Mouse (Mus musculus): ENCODE measurements around the gene Cry1. TPM values are rescaled to one million over a fixed set of nuclear protein-coding genes. Genes with fewer than 3 reads are reported as not detected.

Gene Cry1
- polyA plus RNA-seq, 1 experiment from 2014 or later = 31.2 TPM

DNA sequence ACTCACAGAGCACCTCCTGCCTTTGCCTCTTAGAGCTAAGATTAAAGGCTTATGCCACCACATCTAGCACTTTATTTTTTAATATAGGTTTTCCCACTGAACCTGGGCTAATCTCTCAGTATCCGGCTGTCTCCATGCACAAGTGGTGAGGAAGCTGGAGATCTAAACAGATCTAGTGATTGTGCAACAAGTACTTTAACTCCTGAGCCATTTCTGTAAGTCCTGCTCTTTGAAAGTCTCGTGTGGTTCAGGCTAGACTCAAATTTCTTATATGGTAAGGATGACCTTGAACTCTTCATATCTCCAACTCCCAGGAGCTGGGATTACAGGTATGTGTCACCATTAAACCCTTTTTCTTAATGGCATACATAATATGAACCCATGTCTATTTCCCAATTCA lies 8.2 kb downstream of the Cry1 start:
- Histone ChIP-seq H3K4me1 (ENCODE audit: control insufficient read depth, insufficient read depth, low read depth, low read length) (no peaks in the 10 kb centered on the region), H3K4me2 (ENCODE audit: low read length) (no peak overlapping the region), H3K27me3 (replicated peaks; ENCODE audit: control insufficient read depth, insufficient read depth, low read length) (no peaks in the 10 kb centered on the region), H3K9me3 (ENCODE audit: control insufficient read depth, low read length) (no peaks in the 10 kb centered on the region), H3K36me3 (ENCODE audit: control insufficient read depth, insufficient read depth, low read length) (no peaks in the 10 kb centered on the region), H3K27ac (ENCODE audit: low read depth, low read length) (no peak overlapping the region), H3K4me3 (ENCODE audit: low read length) (no peak overlapping the region), H3K9ac (ENCODE audit: low read depth, low read length) (no peak overlapping the region)
- WGBS = 88% methylated on average over 2 of the region's 2 CpGs
- ATAC-seq = no peak

DNA sequence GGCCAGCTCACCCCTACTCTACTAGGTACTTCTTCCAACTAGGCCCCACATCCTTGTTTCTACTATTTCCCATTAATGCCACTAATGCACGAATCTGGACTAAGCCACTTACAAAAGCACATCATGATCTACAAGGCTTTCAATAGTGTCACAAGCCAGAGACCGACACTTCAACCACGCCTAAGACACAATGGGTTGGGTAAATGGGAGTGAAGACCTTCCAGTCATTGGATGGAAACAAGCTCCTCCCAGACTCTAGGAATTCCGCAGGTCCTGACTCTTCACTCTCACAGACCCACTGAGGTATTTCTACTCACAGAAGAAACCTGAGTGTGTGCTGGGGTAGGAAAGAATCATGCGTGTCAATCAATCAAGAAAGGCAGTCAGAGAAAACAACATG lies 19.6 kb downstream of the Cry1 start:
- H3K36me3 ChIP-seq (ENCODE audit: control insufficient read depth, insufficient read depth, low read length) = no peaks in the 10 kb centered on the region
- no peaks in the 10 kb centered on the region for H3K27me3 ChIP-seq (replicated peaks; ENCODE audit: control insufficient read depth, insufficient read depth, low read length)
- H3K27ac ChIP-seq (ENCODE audit: low read depth, low read length) = no peak overlapping the region
- no peak for ATAC-seq
- H3K9me3 ChIP-seq (ENCODE audit: control insufficient read depth, low read length) = no peaks in the 10 kb centered on the region
- no peak overlapping the region for H3K4me2 ChIP-seq (ENCODE audit: low read length)
- no peak overlapping the region for H3K9ac ChIP-seq (ENCODE audit: low read depth, low read length)
- H3K4me3 ChIP-seq (ENCODE audit: low read length) = no peak overlapping the region
- 85% methylated on average over 5 of the region's 5 CpGs for WGBS
- H3K4me1 ChIP-seq (ENCODE audit: control insufficient read depth, insufficient read depth, low read depth, low read length) = no peaks in the 10 kb centered on the region

DNA sequence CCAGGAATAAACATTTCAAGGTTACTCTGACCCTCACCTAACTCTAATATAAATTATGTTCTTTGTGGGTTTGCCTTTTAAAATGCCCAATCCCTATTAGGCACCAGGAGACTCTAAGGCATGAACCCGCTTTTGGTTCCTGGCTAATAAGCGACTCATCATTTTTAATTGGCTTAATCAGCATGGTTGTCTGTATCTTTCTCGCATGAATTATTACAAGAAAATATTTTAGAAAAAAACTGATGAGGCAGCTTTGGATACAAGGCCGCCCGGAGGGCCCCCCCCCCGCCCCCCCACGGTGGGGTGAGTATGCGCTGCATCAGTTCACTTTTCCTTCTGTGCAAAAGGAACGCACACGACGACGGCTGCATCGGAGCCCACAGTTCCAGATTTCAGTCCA lies 20.1 kb downstream of the Cry1 start:
- no peak for ATAC-seq
- no peaks in the 10 kb centered on the region for H3K9me3 ChIP-seq (ENCODE audit: control insufficient read depth, low read length)
- no peaks in the 10 kb centered on the region for H3K36me3 ChIP-seq (ENCODE audit: control insufficient read depth, insufficient read depth, low read length)
- H3K27me3 ChIP-seq (replicated peaks; ENCODE audit: control insufficient read depth, insufficient read depth, low read length) = no peaks in the 10 kb centered on the region
- H3K4me3 ChIP-seq (ENCODE audit: low read length) = no peak overlapping the region
- H3K4me2 ChIP-seq (ENCODE audit: low read length) = no peak overlapping the region
- no peaks in the 10 kb centered on the region for H3K4me1 ChIP-seq (ENCODE audit: control insufficient read depth, insufficient read depth, low read depth, low read length)
- no peak overlapping the region for H3K27ac ChIP-seq (ENCODE audit: low read depth, low read length)
- H3K9ac ChIP-seq (ENCODE audit: low read depth, low read length) = no peak overlapping the region
- WGBS = 88% methylated on average over 13 of the region's 13 CpGs

DNA sequence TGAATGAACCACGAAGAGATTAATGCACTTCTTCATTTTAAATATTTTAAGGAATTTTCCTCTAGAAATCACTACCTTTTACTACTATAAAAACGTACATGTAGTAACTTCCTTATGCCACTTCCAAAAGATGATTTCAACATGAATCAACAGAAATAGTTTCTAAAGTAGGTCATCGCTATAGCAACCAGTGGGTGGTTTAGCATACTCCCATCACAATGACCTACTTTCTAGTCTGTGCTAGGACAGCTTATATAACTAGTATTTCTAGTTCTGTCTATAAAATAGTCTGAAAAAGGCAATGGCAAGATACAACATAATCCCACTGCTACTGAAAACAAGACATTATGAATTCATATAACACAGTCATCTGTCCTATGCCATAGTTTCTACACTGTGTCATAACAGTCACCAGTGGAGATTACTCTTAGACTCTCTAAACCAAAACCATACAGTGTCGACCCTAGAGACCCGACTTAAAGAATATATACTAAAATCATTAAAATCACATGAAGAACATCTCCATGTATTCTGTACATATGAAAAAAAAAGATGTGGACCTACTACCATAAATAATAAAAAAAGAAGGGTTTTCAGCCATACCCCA lies 23.0 kb downstream of the Cry1 start:
- Histone ChIP-seq H3K4me3 (ENCODE audit: low read length) (no peak overlapping the region), H3K36me3 (ENCODE audit: control insufficient read depth, insufficient read depth, low read length) (no peaks in the 10 kb centered on the region), H3K9ac (ENCODE audit: low read depth, low read length) (no peak overlapping the region), H3K9me3 (ENCODE audit: control insufficient read depth, low read length) (no peaks in the 10 kb centered on the region), H3K4me1 (ENCODE audit: control insufficient read depth, insufficient read depth, low read depth, low read length) (no peaks in the 10 kb centered on the region), H3K4me2 (ENCODE audit: low read length) (no peak overlapping the region), H3K27ac (ENCODE audit: low read depth, low read length) (no peak overlapping the region), H3K27me3 (replicated peaks; ENCODE audit: control insufficient read depth, insufficient read depth, low read length) (no peaks in the 10 kb centered on the region)
- ATAC-seq = peak; percentile 87
- 68% methylated on average over 5 of the region's 5 CpGs for WGBS

DNA sequence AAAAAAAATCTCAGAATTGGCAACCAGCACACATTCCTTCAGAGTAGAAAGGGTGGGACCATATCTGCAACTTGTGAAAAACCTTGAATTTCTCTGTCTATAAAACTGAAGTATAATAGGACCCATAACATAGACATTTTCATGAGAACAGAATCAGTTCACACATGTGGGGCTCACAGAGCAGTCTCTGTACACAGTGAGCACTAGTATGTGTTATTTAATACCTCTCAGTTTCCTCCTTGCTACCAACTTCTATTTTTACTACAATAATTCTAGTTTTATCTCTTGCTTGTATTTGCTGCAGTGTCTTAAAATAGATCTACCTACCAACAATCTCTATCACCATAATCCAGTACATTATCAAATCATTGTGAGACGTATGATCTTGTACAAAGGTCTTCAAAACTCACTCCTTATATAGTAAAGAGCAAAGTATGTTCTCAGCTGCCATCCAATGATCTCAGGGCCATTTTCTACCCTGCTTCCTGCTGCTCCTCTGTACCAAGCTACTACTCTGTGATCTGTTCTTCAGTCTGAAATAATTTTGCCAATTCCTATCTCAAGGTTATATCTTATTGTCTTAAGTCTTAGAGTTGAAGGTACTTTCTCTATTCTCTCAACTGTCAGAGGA lies 24.8 kb downstream of the Cry1 start:
- H3K4me2 ChIP-seq (ENCODE audit: low read length) = no peak overlapping the region
- no peaks in the 10 kb centered on the region for H3K9me3 ChIP-seq (ENCODE audit: control insufficient read depth, low read length)
- no peaks in the 10 kb centered on the region for H3K36me3 ChIP-seq (ENCODE audit: control insufficient read depth, insufficient read depth, low read length)
- WGBS = 88% methylated on average over 1 of the region's 1 CpGs
- H3K9ac ChIP-seq (ENCODE audit: low read depth, low read length) = no peak overlapping the region
- no peaks in the 10 kb centered on the region for H3K27me3 ChIP-seq (replicated peaks; ENCODE audit: control insufficient read depth, insufficient read depth, low read length)
- H3K4me1 ChIP-seq (ENCODE audit: control insufficient read depth, insufficient read depth, low read depth, low read length) = no peaks in the 10 kb centered on the region
- no peak for ATAC-seq
- no peak overlapping the region for H3K27ac ChIP-seq (ENCODE audit: low read depth, low read length)
- H3K4me3 ChIP-seq (ENCODE audit: low read length) = no peak overlapping the region

DNA sequence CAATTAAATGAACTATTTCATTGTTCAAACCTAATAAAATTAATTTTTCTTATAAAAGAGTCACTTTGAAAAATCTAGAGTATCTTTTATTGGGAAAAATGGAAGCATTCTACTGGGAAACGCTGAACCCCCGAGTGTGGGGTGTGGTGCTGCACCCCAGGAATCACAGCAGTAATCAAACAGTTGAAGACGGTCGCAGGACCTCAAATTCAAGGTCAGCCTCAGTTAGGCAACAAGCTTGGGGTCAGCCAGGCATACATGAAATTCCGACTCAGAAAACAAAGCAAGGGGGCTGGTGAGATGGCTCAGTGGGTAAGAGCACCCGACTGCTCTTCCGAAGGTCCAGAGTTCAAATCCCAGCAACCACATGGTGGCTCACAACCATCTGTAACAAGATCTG lies 27.4 kb downstream of the Cry1 start:
- 89% methylated on average over 7 of the region's 7 CpGs for WGBS
- Histone ChIP-seq H3K9me3 (ENCODE audit: control insufficient read depth, low read length) (no peaks in the 10 kb centered on the region), H3K36me3 (ENCODE audit: control insufficient read depth, insufficient read depth, low read length) (no peaks in the 10 kb centered on the region), H3K4me3 (ENCODE audit: low read length) (no peak overlapping the region), H3K4me1 (ENCODE audit: control insufficient read depth, insufficient read depth, low read depth, low read length) (no peaks in the 10 kb centered on the region), H3K4me2 (ENCODE audit: low read length) (no peak overlapping the region), H3K9ac (ENCODE audit: low read depth, low read length) (no peak overlapping the region), H3K27me3 (replicated peaks; ENCODE audit: control insufficient read depth, insufficient read depth, low read length) (no peaks in the 10 kb centered on the region), H3K27ac (ENCODE audit: low read depth, low read length) (no peak overlapping the region)
- ATAC-seq = no peak

DNA sequence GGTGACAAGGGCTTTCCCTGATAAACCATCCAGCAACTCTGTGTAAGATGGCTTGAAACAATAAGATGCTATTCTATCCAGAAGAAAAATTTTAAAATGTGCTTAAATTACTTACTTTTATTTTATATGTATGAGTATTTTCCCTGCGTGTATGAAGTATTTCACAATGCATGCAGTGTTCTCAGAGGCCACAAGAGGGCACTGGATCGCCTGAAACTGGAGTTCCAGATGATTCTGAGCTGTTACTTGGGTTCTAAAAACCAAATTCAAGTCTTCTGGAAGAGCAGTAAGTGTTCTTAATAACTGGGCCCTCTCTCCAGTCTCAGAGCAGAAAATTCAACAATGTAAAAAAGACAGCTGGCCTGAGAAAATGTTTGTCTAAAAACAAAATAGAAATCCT lies 30.7 kb downstream of the Cry1 start:
- no peaks in the 10 kb centered on the region for H3K4me1 ChIP-seq (ENCODE audit: control insufficient read depth, insufficient read depth, low read depth, low read length)
- no peak overlapping the region for H3K4me2 ChIP-seq (ENCODE audit: low read length)
- H3K9me3 ChIP-seq (ENCODE audit: control insufficient read depth, low read length) = no peaks in the 10 kb centered on the region
- no peak overlapping the region for H3K9ac ChIP-seq (ENCODE audit: low read depth, low read length)
- no peak for ATAC-seq
- no peaks in the 10 kb centered on the region for H3K36me3 ChIP-seq (ENCODE audit: control insufficient read depth, insufficient read depth, low read length)
- no peak overlapping the region for H3K4me3 ChIP-seq (ENCODE audit: low read length)
- H3K27me3 ChIP-seq (replicated peaks; ENCODE audit: control insufficient read depth, insufficient read depth, low read length) = no peaks in the 10 kb centered on the region
- 8% methylated on average over 2 of the region's 2 CpGs for WGBS
- no peak overlapping the region for H3K27ac ChIP-seq (ENCODE audit: low read depth, low read length)

DNA sequence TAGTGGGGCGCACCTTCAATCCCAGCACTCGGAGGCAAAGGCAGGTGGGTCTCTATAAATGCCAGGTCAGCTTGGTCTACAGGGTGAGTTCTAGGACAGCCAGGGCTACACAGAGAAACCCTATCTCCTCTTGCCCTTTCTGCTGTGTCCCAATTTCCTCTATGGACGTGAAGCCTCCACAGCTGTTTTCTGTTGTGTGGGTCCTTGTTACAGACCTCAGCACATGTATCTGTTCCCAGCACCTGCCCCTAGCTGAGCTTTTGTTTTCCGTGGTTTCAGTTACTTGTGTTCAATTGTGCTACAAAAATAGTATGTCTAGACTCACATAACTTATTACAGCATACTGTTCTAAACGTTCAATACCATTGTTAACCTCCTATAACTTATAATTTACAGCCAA lies 35.6 kb downstream of the Cry1 start:
- ATAC-seq = no peak
- whole genome bisulfite sequencing = 88% methylated on average over 5 of the region's 5 CpGs

DNA sequence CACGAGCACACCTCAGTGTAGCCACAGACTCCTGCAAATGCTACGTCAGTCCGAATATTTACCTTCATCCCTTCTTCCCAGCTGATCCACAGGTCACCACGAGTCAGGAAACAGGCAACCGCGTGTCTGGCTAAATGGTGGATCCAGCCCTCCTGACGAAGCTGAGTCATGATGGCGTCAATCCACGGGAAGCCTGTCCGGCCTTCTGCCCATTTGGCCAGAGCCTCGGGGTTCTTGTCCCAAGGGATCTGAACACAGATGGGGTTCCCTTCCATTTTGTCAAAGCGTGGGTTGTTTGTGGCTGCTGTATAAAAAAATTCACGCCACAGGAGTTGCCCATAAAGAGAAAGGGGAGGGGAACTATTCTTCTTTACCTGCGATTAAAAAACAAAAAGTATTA lies 38.6 kb downstream of the Cry1 start:
- 86% methylated on average over 14 of the region's 14 CpGs for WGBS
- H3K9ac ChIP-seq (ENCODE audit: low read depth, low read length) = no peak overlapping the region
- H3K27me3 ChIP-seq (replicated peaks; ENCODE audit: control insufficient read depth, insufficient read depth, low read length) = no peaks in the 10 kb centered on the region
- H3K9me3 ChIP-seq (ENCODE audit: control insufficient read depth, low read length) = no peaks in the 10 kb centered on the region
- no peak overlapping the region for H3K4me3 ChIP-seq (ENCODE audit: low read length)
- peaks cover 11% of the 10 kb centered on the region; the same call in 1 of the 2 replicates for H3K36me3 ChIP-seq (ENCODE audit: control insufficient read depth, insufficient read depth, low read length)
- no peak for ATAC-seq
- no peak overlapping the region for H3K27ac ChIP-seq (ENCODE audit: low read depth, low read length)
- H3K4me1 ChIP-seq (ENCODE audit: control insufficient read depth, insufficient read depth, low read depth, low read length) = no peaks in the 10 kb centered on the region
- no peak overlapping the region for H3K4me2 ChIP-seq (ENCODE audit: low read length)

More for the DNA sequence above, 35.6 kb downstream of the Cry1 start:
- Histone ChIP-seq H3K4me2 (ENCODE audit: low read length) (no peak overlapping the region), H3K27ac (ENCODE audit: low read depth, low read length) (no peak overlapping the region), H3K27me3 (replicated peaks; ENCODE audit: control insufficient read depth, insufficient read depth, low read length) (no peaks in the 10 kb centered on the region), H3K4me3 (ENCODE audit: low read length) (no peak overlapping the region), H3K9ac (ENCODE audit: low read depth, low read length) (no peak overlapping the region), H3K36me3 (ENCODE audit: control insufficient read depth, insufficient read depth, low read length) (0 out of 2 replicates have a peak, but pooled peaks cover 11% of the 10 kb centered on the region), H3K9me3 (ENCODE audit: control insufficient read depth, low read length) (no peaks in the 10 kb centered on the region), H3K4me1 (ENCODE audit: control insufficient read depth, insufficient read depth, low read depth, low read length) (no peaks in the 10 kb centered on the region)
